Mouse (Mus musculus) forebrain, embryonic 12.5 days (tissue): ENCODE data around the gene Abhd12b. TPM values are rescaled to one million over a fixed set of nuclear protein-coding genes. Genes with fewer than 3 reads are reported as not detected.
"Not testable (repeated sequence)": the region's sequence is repeated elsewhere in the genome, so short reads cannot be mapped to it uniquely, and the experiment has no call there.

Experiments
- ATAC-seq: fragments of 200-750 bp; cut with Nextera tagmentation; 2 replicates; pipeline ENCODE4 v1.8.0; 2017; ENCODE audit warnings: moderate TSS enrichment; ENCODE audit not compliant: low FRiP score
- H3K27ac ChIP-seq: fragments of 300-500 bp; sonication (generic); 2 replicates; pipeline ENCODE4 v1.5.1; 2016; ENCODE audit warnings: mild to moderate bottlenecking
- H3K27me3 ChIP-seq: fragments of 300-500 bp; sonication (generic); 2 replicates; pipeline ENCODE4 v1.6.1; 2016; ENCODE audit warnings: mild to moderate bottlenecking
- H3K36me3 ChIP-seq: fragments of 300-500 bp; sonication (generic); replicated peaks from 2 replicates; pipeline ENCODE4 v1.6.1; 2016; ENCODE audit warnings: mild to moderate bottlenecking
- H3K4me1 ChIP-seq: fragments of 300-500 bp; sonication (generic); 2 replicates; pipeline ENCODE4 v1.6.1; 2016
- H3K4me2 ChIP-seq: fragments of 300-500 bp; sonication (generic); 2 replicates; pipeline ENCODE4 v1.6.1; 2016; ENCODE audit warnings: mild to moderate bottlenecking, moderate library complexity
- H3K4me3 ChIP-seq: fragments of 300-500 bp; sonication (generic); replicated peaks from 2 replicates; pipeline ENCODE4 v1.5.1; 2016; ENCODE audit warnings: mild to moderate bottlenecking
- H3K9ac ChIP-seq: fragments of 300-500 bp; sonication (generic); 2 replicates; pipeline ENCODE4 v1.6.1; 2016; ENCODE audit warnings: mild to moderate bottlenecking
- H3K9me3 ChIP-seq: fragments of 300-500 bp; sonication (generic); 2 replicates; pipeline ENCODE4 v1.6.1; 2016
- WGBS: fragments of 180-500 bp; shearing (Covaris S2); methylation state at CpG from one replicate; pipeline ENCODE4 v1.1.7; 2016; 5-methylcytosine and 5-hydroxymethylcytosine counted together
- polyA plus RNA-seq: library from polyadenylated mRNA; unstranded; fragments of >200 nt; fragmentation: Nextera tagmentation; extraction: Ambion mirVana; gene quantifications from 2 replicates; pipeline ENCODE4 v1.2.1, GENCODE M21; 2016

Gene Abhd12b
- polyA plus RNA-seq, 1 experiment from 2014 or later: not detected

DNA sequence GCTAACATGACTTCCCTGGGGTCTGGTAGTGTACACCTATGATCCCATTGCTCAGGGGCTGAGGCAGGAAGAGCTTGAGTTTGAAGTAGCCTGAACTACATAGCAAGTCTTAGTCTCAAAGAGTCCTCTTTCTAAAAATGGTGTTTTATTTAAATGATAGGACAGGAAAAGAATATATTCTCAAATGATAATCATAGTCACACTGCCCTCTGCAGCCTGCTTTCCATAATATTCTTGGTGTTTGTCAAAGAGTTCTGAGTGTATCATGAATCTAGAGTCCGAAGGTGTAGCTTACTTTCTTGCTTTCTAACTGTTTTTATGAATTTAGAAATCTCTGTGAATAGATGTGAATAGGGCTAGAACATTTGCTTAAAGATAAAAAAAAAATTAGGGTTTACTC is 16.0 kb downstream of the Abhd12b start:
- Histone ChIP-seq H3K36me3 (no peaks in the 10 kb centered on the region), H3K4me2 (no peak overlapping the region), H3K9ac (no peak overlapping the region), H3K27me3 (no peaks in the 10 kb centered on the region), H3K4me3 (no peak overlapping the region), H3K4me1 (no peaks in the 10 kb centered on the region), H3K27ac (no peak overlapping the region), H3K9me3 (no peaks in the 10 kb centered on the region)
- 92% methylated on average over 1 of the region's 1 CpGs for WGBS
- no peak for ATAC-seq

DNA sequence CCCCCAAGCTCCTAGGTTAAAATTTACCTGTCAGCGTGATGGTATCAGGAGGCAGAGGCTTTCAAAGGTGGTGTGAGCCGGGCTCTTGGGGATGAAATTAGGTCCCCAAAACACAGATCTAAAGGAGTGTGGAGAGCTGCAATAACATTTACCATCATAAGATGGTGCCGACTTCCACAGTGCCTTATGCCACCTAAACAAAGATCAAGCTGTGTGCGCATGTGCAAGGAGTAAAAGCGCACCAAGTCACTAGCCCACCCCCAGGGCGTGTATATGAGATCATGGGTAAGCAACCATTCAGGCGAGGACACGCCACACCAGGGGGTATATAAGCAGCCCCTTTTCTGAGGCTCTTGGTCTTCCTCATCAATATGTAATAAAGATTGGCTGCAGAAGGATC is 29.6 kb downstream of the Abhd12b start:
- H3K4me1 ChIP-seq, H3K4me3 ChIP-seq, H3K9me3 ChIP-seq, H3K9ac ChIP-seq, H3K27ac ChIP-seq, ATAC-seq, H3K27me3 ChIP-seq, H3K4me2 ChIP-seq, H3K36me3 ChIP-seq: not testable (repeated sequence)
- WGBS: 88% methylated on average over 8 of the region's 8 CpGs

DNA sequence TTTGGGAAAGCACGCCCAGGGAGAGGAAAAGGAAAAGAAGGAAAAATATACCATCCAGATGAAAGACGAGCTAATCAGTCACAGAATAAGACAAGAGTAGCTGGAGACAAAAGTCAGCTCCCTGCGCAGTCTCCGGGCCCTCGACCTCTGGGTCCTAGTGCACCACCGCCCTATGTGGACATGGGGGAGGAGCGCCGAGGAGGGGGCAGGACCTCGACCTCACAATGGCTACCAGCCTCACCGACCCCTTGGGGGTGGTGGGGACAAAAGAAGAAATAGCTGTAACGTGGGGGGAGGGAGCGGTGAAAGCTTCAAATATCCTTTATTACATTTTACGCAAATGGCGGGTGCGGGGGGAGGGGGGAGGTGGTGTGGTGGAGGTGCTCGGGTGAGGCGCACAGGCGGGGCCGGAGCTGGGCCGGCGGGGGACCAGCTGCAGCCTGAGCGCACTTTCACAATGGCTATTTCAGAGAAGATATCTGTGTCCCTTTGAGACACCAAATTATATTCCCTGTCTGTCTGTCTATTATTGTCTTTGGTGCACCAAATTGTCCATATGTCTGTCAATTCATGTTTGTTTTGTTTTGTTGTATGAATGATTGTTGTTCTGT is 30.3 kb downstream of the Abhd12b start:
- Histone ChIP-seq H3K27ac (no peak overlapping the region), H3K9ac (no peak overlapping the region), H3K4me2 (no peak overlapping the region), H3K4me3 (no peak overlapping the region), H3K27me3 (no peaks in the 10 kb centered on the region), H3K36me3 (no peaks in the 10 kb centered on the region), H3K9me3 (peaks cover 6% of the 10 kb centered on the region; the same call in 1 of the 2 replicates), H3K4me1 (no peaks in the 10 kb centered on the region)
- ATAC-seq: no peak
- 78% methylated on average over 22 of the region's 22 CpGs for WGBS

DNA sequence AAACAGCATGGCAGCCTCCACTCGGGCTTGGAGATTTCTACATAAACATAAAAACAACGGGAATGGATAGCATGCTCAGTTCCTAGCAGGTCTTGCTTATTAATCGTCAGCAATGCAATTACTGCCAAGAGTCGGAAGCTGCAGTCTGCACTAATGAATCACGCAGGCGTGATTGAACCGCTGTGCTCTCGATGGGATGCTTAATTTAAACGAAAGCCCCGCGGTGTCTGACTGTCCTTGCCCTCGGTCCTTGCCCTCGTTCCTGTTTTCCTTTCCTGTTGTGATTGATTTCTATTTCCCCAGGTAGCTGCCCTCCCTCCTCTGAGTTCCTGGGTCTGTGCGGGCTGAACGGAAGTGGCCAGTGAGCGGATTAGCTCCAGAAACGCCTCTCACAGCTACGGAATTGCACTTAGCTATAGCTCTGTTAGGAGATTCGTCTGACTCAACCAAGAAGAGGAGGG is 38.4 kb downstream of the Abhd12b start:
- Histone ChIP-seq H3K27me3 (no peaks in the 10 kb centered on the region), H3K4me1 (peaks cover 8% of the 10 kb centered on the region), H3K4me2 (peak overlapping the region; percentile 44), H3K27ac (no peak overlapping the region), H3K4me3 (peak overlapping the region; percentile 26), H3K9ac (0 out of 2 replicates have a peak overlapping the region, but pooled peaks have one; percentile 0), H3K9me3 (no peaks in the 10 kb centered on the region), H3K36me3 (no peaks in the 10 kb centered on the region)
- 29% methylated on average over 19 of the region's 19 CpGs for WGBS
- peak; percentile 55 for ATAC-seq

DNA sequence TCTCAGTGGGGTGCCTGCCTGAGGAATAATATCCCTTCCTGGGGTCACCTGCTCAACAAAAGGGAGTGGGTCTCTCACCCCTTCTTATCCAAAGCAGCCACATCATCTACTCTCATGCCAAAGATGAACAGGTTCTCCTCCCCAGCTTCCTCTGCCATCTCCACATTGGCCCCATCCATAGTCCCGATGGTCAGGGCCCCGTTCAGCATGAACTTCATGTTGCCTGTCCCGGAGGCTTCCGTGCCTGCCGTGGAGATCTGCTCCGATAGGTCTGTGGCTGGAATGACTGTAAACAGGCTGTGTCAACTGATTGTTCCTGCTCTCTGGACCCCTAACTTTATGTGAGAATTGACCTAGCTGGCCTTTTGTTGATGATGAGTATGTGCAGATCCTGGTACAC is 41.5 kb downstream of the Abhd12b start:
- 96% methylated on average over 6 of the region's 6 CpGs for WGBS
- Histone ChIP-seq H3K4me2 (no peak overlapping the region), H3K36me3 (no peaks in the 10 kb centered on the region), H3K4me1 (peaks cover 8% of the 10 kb centered on the region), H3K9me3 (no peaks in the 10 kb centered on the region), H3K27ac (no peak overlapping the region), H3K27me3 (no peaks in the 10 kb centered on the region), H3K4me3 (no peak overlapping the region), H3K9ac (no peak overlapping the region)
- ATAC-seq: no peak

DNA sequence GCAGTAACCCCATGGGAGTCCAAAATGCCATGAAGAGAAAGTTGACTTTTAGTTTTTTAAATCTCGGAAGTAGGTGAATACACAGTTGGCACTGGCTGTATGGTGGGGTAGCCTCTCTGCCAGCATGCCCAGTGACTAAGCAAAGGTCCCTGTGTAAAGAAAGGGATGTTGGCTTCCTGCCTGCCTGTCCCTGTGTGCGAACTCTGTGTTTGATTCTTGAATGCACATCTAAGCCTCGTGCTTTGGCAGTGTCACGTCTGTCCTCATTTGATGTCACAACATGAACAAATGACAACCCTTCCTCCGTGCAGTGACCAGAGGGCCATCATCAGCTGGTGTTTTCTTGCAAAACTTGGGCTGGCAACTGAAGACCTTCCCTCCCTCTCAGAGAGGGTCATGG is 42.4 kb downstream of the Abhd12b start:
- Histone ChIP-seq H3K4me3 (no peak overlapping the region), H3K27ac (no peak overlapping the region), H3K9me3 (no peaks in the 10 kb centered on the region), H3K4me2 (no peak overlapping the region), H3K27me3 (no peaks in the 10 kb centered on the region), H3K36me3 (no peaks in the 10 kb centered on the region), H3K4me1 (peaks cover 8% of the 10 kb centered on the region), H3K9ac (no peak overlapping the region)
- no peak for ATAC-seq
- WGBS: 85% methylated on average over 5 of the region's 5 CpGs

DNA sequence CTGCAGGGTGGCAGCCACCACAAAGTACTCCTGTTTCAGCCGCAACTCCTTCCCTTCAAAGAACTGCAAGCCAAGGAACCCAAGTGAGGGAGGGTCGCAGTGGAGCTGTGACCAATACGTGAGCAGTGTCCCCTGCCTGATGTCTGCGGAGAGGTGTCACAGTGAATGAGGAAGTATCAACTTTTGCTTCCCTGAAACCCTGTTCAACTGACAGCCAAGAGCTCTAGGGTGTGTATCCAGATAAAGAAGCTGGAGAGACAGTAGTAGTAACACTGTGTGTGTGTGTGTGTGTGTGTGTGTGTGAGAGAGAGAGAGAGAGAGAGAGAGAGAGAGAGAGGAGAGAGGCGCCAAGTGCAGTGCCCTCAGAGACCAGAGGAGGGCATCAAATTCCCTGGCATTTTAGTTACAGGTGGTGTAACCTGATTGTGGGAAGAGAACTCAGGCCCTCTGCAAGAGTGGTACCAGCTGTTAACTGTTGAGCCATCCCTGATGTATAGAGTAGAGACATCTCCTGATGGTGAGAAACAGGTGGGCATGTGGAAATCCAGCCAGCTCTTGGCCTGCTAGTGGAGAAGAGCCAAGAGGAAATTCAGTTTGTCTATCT is 48.1 kb downstream of the Abhd12b start:
- 82% methylated on average over 5 of the region's 5 CpGs for WGBS
- Histone ChIP-seq H3K4me1 (no peaks in the 10 kb centered on the region), H3K27ac (no peak overlapping the region), H3K27me3 (no peaks in the 10 kb centered on the region), H3K4me2 (no peak overlapping the region), H3K9ac (no peak overlapping the region), H3K9me3 (no peaks in the 10 kb centered on the region), H3K36me3 (no peaks in the 10 kb centered on the region), H3K4me3 (no peak overlapping the region)
- ATAC-seq: no peak

DNA sequence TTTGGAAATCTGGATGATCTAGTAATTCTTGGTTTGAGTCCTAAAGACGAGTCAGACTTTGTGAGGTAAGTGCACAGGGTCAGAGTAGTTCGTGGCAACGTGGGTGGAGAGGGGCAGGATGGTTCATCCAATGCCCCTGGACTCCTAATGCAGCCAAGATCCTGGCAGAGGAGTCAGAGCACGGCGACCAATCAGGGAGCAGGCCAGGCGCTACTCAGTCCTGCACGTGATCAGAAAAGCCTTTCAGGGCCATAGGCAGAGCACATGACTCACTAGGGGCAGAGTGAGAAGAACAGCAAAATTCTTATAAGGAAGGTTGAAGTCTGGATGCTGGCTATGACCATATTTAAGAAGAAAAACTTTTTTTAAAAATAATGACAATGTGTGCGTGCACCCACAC is 50.5 kb downstream of the Abhd12b start:
- Histone ChIP-seq H3K4me3 (no peak overlapping the region), H3K9ac (no peak overlapping the region)
- WGBS: 74% methylated on average over 8 of the region's 8 CpGs

DNA sequence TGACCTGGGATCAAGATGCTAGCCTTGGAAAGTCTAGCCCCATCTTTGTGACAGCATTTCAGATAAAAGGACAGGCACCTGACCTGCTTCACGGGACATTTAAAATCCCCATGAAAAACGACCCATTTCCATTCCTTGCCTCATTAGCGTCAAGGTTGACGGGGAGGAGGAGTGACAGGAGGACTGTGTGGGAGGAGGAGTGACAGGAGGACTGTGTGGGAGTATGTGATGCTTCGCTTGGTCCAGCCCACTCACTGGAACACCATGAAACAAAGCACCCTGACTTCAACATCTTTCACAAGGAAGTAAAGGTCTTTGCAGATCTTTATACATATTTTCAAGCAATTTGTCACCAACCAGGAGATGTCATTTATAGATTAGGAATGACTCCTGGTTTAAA is 54.3 kb downstream of the Abhd12b start:
- WGBS: 66% methylated on average over 5 of the region's 5 CpGs
- no peak for ATAC-seq
- H3K27me3 ChIP-seq: no peaks in the 10 kb centered on the region
- H3K9me3 ChIP-seq: no peaks in the 10 kb centered on the region
- no peak overlapping the region for H3K4me3 ChIP-seq
- H3K4me1 ChIP-seq: no peaks in the 10 kb centered on the region
- no peaks in the 10 kb centered on the region for H3K36me3 ChIP-seq
- no peak overlapping the region for H3K27ac ChIP-seq
- no peak overlapping the region for H3K4me2 ChIP-seq
- H3K9ac ChIP-seq: no peak overlapping the region

More for the DNA sequence above, 50.5 kb downstream of the Abhd12b start:
- H3K4me2 ChIP-seq: no peak overlapping the region
- H3K36me3 ChIP-seq: no peaks in the 10 kb centered on the region
- H3K27ac ChIP-seq: no peak overlapping the region
- H3K27me3 ChIP-seq: no peaks in the 10 kb centered on the region
- no peak for ATAC-seq
- H3K4me1 ChIP-seq: no peaks in the 10 kb centered on the region
- no peaks in the 10 kb centered on the region for H3K9me3 ChIP-seq

DNA sequence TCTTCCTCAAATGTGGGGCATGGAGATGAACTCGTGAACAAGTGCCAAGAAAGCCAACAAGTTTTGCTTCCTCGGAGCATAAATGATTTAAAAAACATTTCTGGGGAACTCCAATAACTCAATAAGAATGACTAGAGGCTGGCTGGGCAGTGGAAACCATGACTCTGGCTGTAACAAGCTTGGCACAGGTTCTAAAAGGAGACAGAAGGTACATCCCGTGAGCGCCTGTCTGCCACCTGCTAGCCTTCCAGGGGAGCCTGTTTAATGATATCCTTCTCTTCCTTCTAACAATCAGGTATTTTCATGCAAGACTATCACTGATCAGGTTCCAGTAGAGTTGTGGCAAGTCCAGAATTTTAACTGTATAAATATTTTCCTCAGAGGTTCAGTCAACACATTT is 58.6 kb downstream of the Abhd12b start:
- Histone ChIP-seq H3K9me3 (no peaks in the 10 kb centered on the region), H3K4me1 (peaks cover 5% of the 10 kb centered on the region; the same call in 1 of the 2 replicates), H3K27ac (no peak overlapping the region), H3K4me2 (no peak overlapping the region), H3K36me3 (no peaks in the 10 kb centered on the region), H3K27me3 (no peaks in the 10 kb centered on the region), H3K4me3 (no peak overlapping the region), H3K9ac (no peak overlapping the region)
- no peak for ATAC-seq
- 88% methylated on average over 4 of the region's 4 CpGs for WGBS

DNA sequence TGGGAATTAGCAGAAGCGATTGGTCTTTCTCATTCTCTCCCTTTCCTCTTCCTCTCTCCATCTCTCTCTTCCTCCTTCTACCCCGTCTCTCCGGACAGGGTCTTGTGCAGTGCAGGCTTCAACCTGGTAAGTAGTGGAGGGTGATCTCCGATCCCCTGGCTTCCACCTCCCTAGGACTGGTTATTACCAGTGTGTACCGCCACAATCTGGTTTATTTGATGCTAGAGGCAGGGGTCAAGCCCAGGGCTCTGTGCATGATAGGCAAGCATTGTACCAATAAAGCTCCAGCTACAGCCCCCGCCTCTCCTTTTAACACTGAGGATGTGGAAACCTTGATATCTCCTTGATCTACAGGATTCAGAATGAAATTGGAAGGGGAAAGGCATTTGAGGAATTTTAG is 59.7 kb downstream of the Abhd12b start:
- peaks cover 5% of the 10 kb centered on the region; the same call in 1 of the 2 replicates for H3K4me1 ChIP-seq
- H3K9ac ChIP-seq: no peak overlapping the region
- no peaks in the 10 kb centered on the region for H3K36me3 ChIP-seq
- ATAC-seq: no peak
- H3K27me3 ChIP-seq: no peaks in the 10 kb centered on the region
- H3K9me3 ChIP-seq: no peaks in the 10 kb centered on the region
- H3K27ac ChIP-seq: no peak overlapping the region
- 94% methylated on average over 6 of the region's 6 CpGs for WGBS
- H3K4me3 ChIP-seq: no peak overlapping the region
- no peak overlapping the region for H3K4me2 ChIP-seq

DNA sequence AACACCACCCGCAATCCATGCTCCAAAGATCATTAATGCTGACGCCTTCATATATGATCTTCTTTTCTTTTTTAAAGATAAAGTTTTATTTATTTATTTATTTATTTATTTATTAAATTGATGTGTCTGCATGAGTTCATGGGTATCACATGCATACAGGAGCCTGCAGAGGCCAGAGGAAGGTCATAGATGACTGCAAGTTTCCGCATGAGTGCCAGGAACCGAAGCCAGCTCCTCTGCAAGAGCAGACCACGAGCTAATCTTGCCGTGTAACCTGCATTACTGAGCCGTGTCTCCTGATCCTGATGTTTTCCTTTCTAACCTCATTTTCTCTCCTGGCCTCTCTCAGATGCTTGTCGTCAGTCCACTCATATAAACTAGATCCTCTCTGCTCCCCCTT is 60.3 kb downstream of the Abhd12b start:
- Histone ChIP-seq H3K4me1 (peaks cover 5% of the 10 kb centered on the region; the same call in 1 of the 2 replicates), H3K36me3 (no peaks in the 10 kb centered on the region), H3K9ac (no peak overlapping the region), H3K4me2 (no peak overlapping the region), H3K9me3 (no peaks in the 10 kb centered on the region), H3K27me3 (no peaks in the 10 kb centered on the region), H3K27ac (no peak overlapping the region), H3K4me3 (no peak overlapping the region)
- no peak for ATAC-seq
- WGBS: 91% methylated on average over 8 of the region's 8 CpGs

DNA sequence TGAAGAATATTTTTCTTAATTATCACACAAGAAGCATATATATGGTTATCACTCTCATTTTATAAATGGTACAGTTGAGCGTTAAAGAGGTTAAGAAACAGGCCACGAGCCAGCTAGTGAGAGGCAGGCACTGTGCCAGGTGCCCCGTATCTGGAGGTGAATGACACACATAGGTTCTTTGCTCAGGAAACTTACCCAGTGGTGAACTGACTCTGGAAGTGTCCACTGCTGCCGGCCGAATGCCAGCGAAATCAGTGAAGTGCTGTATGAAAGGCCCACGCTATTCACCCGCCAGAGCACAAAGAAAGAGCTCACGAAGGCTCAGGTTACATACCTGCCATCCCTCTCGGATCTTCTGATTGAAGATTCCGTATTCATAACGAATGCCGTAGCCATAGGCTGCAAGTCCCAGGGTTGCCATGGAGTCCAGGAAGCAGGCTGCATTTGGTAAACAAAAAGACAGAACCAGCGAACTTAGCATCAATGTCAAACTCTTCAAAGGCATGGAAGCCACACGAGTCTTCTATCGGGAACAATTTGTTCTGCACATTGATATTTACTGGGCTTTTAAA is 62.4 kb downstream of the Abhd12b start:
- H3K36me3 ChIP-seq: no peaks in the 10 kb centered on the region
- no peak overlapping the region for H3K9ac ChIP-seq
- ATAC-seq: no peak
- peaks cover 5% of the 10 kb centered on the region; the same call in 1 of the 2 replicates for H3K4me1 ChIP-seq
- no peaks in the 10 kb centered on the region for H3K27me3 ChIP-seq
- no peak overlapping the region for H3K27ac ChIP-seq
- 40% methylated on average over 16 of the region's 16 CpGs for WGBS
- H3K4me2 ChIP-seq: peak overlapping the region; percentile 6; the same call in 1 of the 2 replicates
- no peak overlapping the region for H3K4me3 ChIP-seq
- H3K9me3 ChIP-seq: no peaks in the 10 kb centered on the region
